Mouse (Mus musculus) hindbrain, embryonic 12.5 days (tissue): Measurements from ENCODE around the gene Lrif1. TPM values are rescaled to one million over a fixed set of nuclear protein-coding genes. Genes with fewer than 3 reads are reported as not detected.
"Not testable (repeated sequence)": the region's sequence is repeated elsewhere in the genome, so short reads cannot be mapped to it uniquely, and the experiment has no call there.

Experiments used
- ATAC-seq: fragments of 200-750 bp; cut with Nextera tagmentation; 2 replicates; pipeline ENCODE4 v1.8.0; 2017; ENCODE audit warnings: moderate TSS enrichment; ENCODE audit not compliant: low FRiP score
- H3K27ac ChIP-seq: fragments of 300-500 bp; sonication (generic); 2 replicates; pipeline ENCODE4 v1.5.1; 2016; ENCODE audit warnings: mild to moderate bottlenecking
- H3K27me3 ChIP-seq: fragments of 300-500 bp; sonication (generic); 2 replicates; pipeline ENCODE4 v1.6.1; 2016; ENCODE audit warnings: mild to moderate bottlenecking
- H3K36me3 ChIP-seq: fragments of 300-500 bp; sonication (generic); 2 replicates; pipeline ENCODE4 v1.6.1; 2016; ENCODE audit warnings: mild to moderate bottlenecking
- H3K4me1 ChIP-seq: fragments of 300-500 bp; sonication (generic); 2 replicates; pipeline ENCODE4 v1.6.1; 2016
- H3K4me2 ChIP-seq: fragments of 300-500 bp; sonication (generic); replicated peaks from 2 replicates; pipeline ENCODE4 v1.6.1; 2016; ENCODE audit warnings: mild to moderate bottlenecking
- H3K4me3 ChIP-seq: fragments of 300-500 bp; sonication (generic); 2 replicates; pipeline ENCODE4 v1.5.1; 2016; ENCODE audit warnings: mild to moderate bottlenecking
- H3K9ac ChIP-seq: fragments of 300-500 bp; sonication (generic); 2 replicates; pipeline ENCODE4 v1.6.1; 2016; ENCODE audit warnings: mild to moderate bottlenecking, moderate library complexity
- H3K9me3 ChIP-seq: fragments of 300-500 bp; sonication (generic); replicated peaks from 2 replicates; pipeline ENCODE4 v1.6.1; 2016; ENCODE audit warnings: mild to moderate bottlenecking
- WGBS: fragments of 180-500 bp; shearing (Covaris S2); methylation state at CpG from one replicate; pipeline ENCODE4 v1.1.7; 2016; 5-methylcytosine and 5-hydroxymethylcytosine counted together
- polyA plus RNA-seq: library from polyadenylated mRNA; unstranded; fragments of >200 nt; fragmentation: Nextera tagmentation; extraction: Ambion mirVana; gene quantifications from 2 replicates; pipeline ENCODE4 v1.2.1, GENCODE M21; 2016

Lrif1 gene
- 20.1 and 22.8 TPM in 2 replicates for polyA plus RNA-seq

GRCm38 (mm10) chr3:106684830-106685229 is at the start of gene Lrif1:
TSS of gene Lrif1 (plus strand) at chr3:106684987.
- Histone ChIP-seq H3K9ac (peak within 1 kb of the TSS; percentile 63), H3K4me1 (no peaks in the 10 kb centered on the region; the same call in 1 of the 2 replicates), H3K4me3 (peak within 1 kb of the TSS; percentile 53), H3K4me2 (peak within 1 kb of the TSS; percentile 55), H3K27ac (peak within 1 kb of the TSS; percentile 82), H3K9me3 (peaks cover 3% of the 10 kb centered on the region; the same call in 1 of the 2 replicates), H3K27me3 (no peaks in the 10 kb centered on the region), H3K36me3 (no peaks in the 10 kb centered on the region)
- WGBS: 1% methylated on average over 20 of the region's 20 CpGs
- peak; percentile 99 for ATAC-seq

DNA sequence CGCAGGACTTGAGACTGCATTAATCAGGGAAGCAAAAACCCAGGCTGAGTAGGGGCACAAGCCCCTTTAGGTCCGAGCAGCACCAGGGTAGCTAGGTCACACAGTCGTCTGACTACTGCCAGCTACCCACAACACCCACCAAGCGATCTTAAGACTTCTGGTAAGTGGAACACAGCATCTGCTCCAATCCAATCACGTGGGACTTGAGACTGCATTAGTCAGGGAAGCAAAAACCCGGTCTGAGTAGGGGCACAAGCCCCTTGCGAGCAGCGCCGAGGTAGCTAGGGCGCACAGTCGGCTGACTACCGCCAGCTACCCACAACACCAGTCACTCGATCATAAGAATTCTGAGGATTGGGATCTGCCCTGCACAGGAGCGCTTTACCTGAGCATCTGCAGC is 12.0 kb upstream of the Lrif1 start:
- H3K9me3 ChIP-seq, H3K9ac ChIP-seq, H3K4me2 ChIP-seq, ATAC-seq, H3K27ac ChIP-seq, H3K4me1 ChIP-seq, H3K36me3 ChIP-seq, H3K27me3 ChIP-seq, H3K4me3 ChIP-seq: not testable (repeated sequence)
- 73% methylated on average over 14 of the region's 14 CpGs for WGBS

- Histone ChIP-seq H3K4me3 (peak overlapping the region; percentile 53), H3K4me1 (no peaks in the 10 kb centered on the region; the same call in 1 of the 2 replicates), H3K36me3 (no peaks in the 10 kb centered on the region), H3K27ac (peak overlapping the region; percentile 82; the same call in 1 of the 2 replicates), H3K27me3 (no peaks in the 10 kb centered on the region), H3K9ac (peak overlapping the region; percentile 63), H3K9me3 (peaks cover 4% of the 10 kb centered on the region; the same call in 1 of the 2 replicates), H3K4me2 (peak overlapping the region; percentile 55)
- 38% methylated on average over 1 of the region's 1 CpGs for WGBS
- no peak for ATAC-seq
Measured at GRCm38 (mm10) chr3:106685381-106685780, 594 bp downstream of the Lrif1 start.

GRCm38 (mm10) chr3:106721397-106722027 is 36.7 kb downstream of the Lrif1 start:
- Histone ChIP-seq H3K4me3 (peak overlapping the region; percentile 60), H3K9me3 (peaks cover 3% of the 10 kb centered on the region; the same call in 1 of the 2 replicates), H3K27ac (peak overlapping the region; percentile 93), H3K4me2 (peak overlapping the region; percentile 60), H3K36me3 (no peaks in the 10 kb centered on the region), H3K4me1 (no peaks in the 10 kb centered on the region), H3K27me3 (peaks cover 4% of the 10 kb centered on the region; the same call in 1 of the 2 replicates), H3K9ac (peak overlapping the region; percentile 69)
- 2% methylated on average over 31 of the region's 31 CpGs for WGBS
- ATAC-seq: peak; percentile 99

GRCm38 (mm10) chr3:106722028-106722945 is 37.5 kb downstream of the Lrif1 start:
- Histone ChIP-seq H3K27me3 (peaks cover 4% of the 10 kb centered on the region; the same call in 1 of the 2 replicates), H3K9me3 (peaks cover 8% of the 10 kb centered on the region), H3K9ac (peak overlapping the region; percentile 69), H3K4me3 (peak overlapping the region; percentile 60), H3K4me1 (no peaks in the 10 kb centered on the region), H3K27ac (peak overlapping the region; percentile 93), H3K36me3 (peaks cover 3% of the 10 kb centered on the region; the same call in 1 of the 2 replicates), H3K4me2 (peak overlapping the region; percentile 60)
- 2% methylated on average over 33 of the region's 33 CpGs for WGBS
- peak; percentile 96 for ATAC-seq

- H3K27me3 ChIP-seq: no peaks in the 10 kb centered on the region
- H3K4me1 ChIP-seq: no peaks in the 10 kb centered on the region
- no peak overlapping the region for H3K9ac ChIP-seq
- H3K9me3 ChIP-seq: no peaks in the 10 kb centered on the region
- H3K27ac ChIP-seq: no peak overlapping the region
- H3K4me2 ChIP-seq: no peak overlapping the region
- no peaks in the 10 kb centered on the region for H3K36me3 ChIP-seq
- WGBS: 73% methylated on average over 1 of the region's 1 CpGs
- no peak for ATAC-seq
- H3K4me3 ChIP-seq: no peak overlapping the region
Measured at GRCm38 (mm10) chr3:106755898-106756297, 71.1 kb downstream of the Lrif1 start.

DNA sequence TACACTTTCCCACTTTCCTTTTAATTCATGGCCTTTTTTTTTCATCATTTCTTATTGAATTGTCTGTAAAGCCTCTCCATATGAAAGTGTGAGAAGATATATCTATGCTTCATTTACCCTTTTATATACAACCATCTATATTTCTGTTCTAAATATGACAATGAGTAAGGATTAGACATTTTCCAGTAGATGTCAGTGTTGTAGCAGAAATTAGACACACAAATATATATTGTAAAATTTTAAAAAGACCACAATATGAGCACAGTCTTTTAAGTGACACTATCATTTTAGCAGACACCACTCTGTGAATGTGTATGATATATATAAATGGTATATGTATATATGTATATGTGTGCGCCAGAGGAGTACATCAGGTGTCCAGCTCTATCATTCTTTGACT is 87.0 kb downstream of the Lrif1 start:
- Histone ChIP-seq H3K4me3 (no peak overlapping the region), H3K27ac (no peak overlapping the region), H3K4me1 (no peaks in the 10 kb centered on the region), H3K36me3 (no peaks in the 10 kb centered on the region), H3K27me3 (no peaks in the 10 kb centered on the region), H3K9ac (no peak overlapping the region), H3K9me3 (no peaks in the 10 kb centered on the region), H3K4me2 (no peak overlapping the region)
- ATAC-seq: no peak
- 94% methylated on average over 1 of the region's 1 CpGs for WGBS

DNA sequence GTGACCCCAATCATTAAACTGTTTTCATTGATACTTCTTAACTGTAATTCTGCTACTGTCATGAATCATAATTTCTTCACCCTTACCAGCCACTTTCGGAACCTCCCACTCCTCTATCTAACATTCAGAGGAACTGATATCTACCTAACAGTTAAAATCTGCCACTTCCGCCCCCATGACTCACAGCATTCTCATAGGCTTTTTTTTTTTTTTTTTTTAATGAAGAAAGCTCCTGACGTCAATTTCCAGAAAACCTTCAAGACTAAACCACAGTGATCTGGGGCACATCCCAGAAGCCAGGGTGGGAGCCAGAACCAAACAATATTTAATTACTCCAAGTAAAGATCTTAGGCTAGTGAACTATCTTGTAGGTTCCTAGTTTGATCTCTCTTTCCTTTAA is 100.3 kb downstream of the Lrif1 start:
- H3K4me3 ChIP-seq: no peak overlapping the region
- H3K27ac ChIP-seq: no peak overlapping the region
- no peaks in the 10 kb centered on the region for H3K4me1 ChIP-seq
- ATAC-seq: no peak
- H3K4me2 ChIP-seq: no peak overlapping the region
- no peaks in the 10 kb centered on the region for H3K36me3 ChIP-seq
- H3K9me3 ChIP-seq: no peaks in the 10 kb centered on the region
- WGBS: 76% methylated on average over 3 of the region's 3 CpGs
- H3K9ac ChIP-seq: no peak overlapping the region
- no peaks in the 10 kb centered on the region for H3K27me3 ChIP-seq

Other genes starting within 250 kb of the Lrif1 start
- gene Dennd2d, start 202.6 kb upstream of the Lrif1 start, polyA plus RNA-seq: 0.43 and 0.48 TPM in 2 replicates
- 49.1 and 50.2 TPM in 2 replicates for gene Dram2, start 137.2 kb upstream of the Lrif1 start, polyA plus RNA-seq
- gene Cept1, start 137.2 kb upstream of the Lrif1 start, polyA plus RNA-seq: 36.7 and 40.7 TPM in 2 replicates
- gene Cd53, start 105.2 kb downstream of the Lrif1 start, polyA plus RNA-seq: 4.1 and 5.8 TPM in 2 replicates
- gene Olfr266, start 141.3 kb downstream of the Lrif1 start, polyA plus RNA-seq: not detected in 2 replicates